Mouse (Mus musculus) adrenal gland, postnatal 4 days (tissue): ENCODE measurements around the gene Naxd. TPM values are rescaled to one million over a fixed set of nuclear protein-coding genes. Genes with fewer than 3 reads are reported as not detected.
"Not testable (repeated sequence)": the region's sequence is repeated elsewhere in the genome, so short reads cannot be mapped to it uniquely, and the experiment has no call there.

ENCODE experiments used
- DNase-seq, 2 experiments: peaks; one replicate each; pipeline ENCODE4 v3.0.0; 2021 to 2022; ENCODE audit warnings: low spot score in 2 of 2, mixed read lengths in 2 of 2
- total RNA-seq, 2 experiments: library from RNA; stranded (reverse); gene quantifications; 2 replicates each; pipeline ENCODE4 v1.2.3; 2021

Gene Naxd
- total RNA-seq, 2 experiments from 2014 or later: 74.2 to 77.2 TPM

DNA sequence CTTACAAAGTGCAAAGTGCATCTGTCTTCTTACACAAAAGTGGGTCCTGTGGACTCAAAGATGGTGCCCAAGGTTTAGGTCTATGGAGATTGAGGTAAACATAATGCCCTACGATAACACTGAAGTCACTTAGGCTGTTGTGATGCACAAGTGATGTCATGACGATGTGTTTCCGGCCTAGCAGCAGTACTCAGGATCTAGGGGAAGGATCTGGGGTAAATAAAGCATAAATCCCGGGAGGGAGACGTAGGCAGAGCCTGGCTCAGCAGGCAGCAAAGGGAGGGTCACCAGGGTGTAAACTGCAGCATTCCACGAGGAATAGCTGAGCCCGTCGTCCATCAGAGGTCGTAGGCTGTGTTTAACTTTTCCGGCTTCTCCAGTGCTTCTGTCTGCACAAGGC, 11.6 kb downstream of the Naxd start:
- DNase-seq: no peak

DNA sequence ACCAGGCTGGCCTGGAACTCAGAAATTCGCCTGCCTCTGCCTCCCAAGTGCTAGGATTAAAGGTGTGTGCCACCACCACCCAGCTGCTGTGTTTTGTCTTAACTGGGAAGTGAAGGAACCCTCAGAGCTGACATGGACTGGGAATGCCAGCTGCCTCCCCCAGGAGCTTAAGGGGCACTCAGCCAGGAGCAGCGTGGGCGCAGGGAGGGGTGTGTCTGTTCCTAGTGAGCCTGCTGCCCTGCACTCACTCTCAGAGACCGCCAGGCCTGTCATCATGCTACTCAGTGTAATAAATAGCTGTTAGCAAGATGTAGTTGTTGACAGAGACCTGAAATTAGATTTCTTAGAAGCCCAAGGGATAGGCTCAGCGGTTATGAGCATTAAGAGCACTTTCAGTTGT, 13.7 kb downstream of the Naxd start:
- no peak for DNase-seq

DNA sequence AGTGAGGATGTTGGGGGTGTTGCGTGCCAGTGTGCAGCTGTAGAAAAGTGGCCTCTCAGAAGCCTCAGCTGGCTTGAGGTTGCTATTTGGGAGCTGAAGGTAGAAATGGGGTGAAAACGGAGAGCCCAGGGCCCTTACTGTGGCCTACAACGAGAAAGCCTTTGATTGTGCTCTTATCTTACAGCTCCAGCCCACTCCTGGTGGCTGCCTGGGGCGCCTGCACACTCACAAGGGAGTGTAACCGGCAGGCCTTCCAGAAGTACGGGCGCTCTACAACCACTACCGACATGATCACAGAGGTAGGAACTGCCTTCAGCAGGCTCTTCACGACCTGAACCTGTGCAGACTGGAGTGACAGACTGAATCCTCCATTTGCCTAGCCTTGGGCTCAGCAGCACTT, 15.4 kb downstream of the Naxd start:
- no peak for DNase-seq

DNA sequence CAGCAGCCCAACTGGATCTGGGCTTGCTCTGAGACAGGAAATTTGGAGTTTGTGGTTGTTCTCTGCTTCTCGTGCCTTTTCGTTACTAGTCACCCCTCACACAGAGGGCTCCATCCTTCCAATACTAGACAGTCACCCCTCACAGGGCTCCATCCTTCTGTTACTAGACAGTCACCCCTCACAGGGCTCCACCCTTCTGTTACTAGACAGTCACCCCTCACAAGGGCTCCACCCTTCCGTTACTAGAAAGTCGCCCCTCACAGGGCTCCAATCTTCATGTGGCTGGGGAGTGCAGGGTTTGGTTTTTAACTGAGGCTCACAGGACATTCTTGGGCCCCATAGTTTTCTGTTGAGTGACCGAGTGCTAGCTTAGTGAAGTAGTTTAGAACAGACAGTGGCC, 15.9 kb downstream of the Naxd start:
- no peak for DNase-seq

DNA sequence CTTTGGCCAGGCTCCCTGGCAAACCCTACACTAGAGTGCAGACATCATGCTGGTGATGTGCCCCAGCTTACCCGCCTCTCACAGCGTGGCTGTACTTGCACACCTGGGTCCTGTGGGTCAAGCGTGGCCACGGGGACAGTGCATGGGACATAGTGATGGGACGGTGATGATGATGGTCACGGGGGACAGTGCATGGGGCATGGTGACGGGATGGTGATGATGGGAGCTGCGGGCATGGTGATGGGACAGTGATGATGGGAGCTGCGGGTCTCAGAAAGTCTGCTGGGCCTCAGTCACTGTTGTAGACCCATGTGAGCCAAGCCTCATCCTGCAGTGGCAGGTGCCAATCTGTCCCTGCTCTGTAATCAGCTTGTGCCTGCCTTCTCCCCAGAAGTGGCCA, 19.0 kb downstream of the Naxd start:
- DNase-seq: no peak

DNA sequence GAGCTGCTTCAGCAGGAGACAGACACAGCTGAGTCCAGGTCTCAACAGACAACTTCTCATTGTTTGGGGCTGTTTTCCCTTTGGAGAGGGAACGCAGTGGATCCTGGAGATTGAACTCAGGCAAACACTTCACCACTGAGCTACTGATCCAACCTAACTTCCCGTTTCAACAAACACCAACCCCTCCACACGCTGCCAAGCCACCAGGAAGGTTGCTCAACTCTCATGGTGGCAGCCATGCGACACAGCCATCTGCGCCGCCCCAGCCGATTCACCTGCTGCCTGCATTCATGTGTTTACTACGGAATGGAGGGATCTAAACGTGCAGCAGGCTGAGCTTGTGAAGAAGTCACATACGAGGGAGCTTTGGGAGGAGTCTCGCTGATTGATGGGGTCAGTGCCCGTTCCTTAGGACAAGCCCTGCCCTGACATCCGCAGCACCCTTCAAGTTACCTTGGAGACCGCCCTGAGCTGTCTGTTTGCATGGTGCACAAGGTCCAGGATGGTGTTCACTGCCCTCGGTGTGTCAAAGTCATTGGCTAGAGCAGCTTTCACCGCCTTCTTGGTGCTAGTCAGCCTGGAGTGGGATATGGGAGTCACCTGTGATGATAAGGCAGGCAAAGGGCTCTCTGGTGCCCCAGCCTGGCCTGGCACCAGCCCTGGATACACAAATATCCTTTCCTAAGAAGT, 20.2 kb downstream of the Naxd start:
- DNase-seq: no peak

DNA sequence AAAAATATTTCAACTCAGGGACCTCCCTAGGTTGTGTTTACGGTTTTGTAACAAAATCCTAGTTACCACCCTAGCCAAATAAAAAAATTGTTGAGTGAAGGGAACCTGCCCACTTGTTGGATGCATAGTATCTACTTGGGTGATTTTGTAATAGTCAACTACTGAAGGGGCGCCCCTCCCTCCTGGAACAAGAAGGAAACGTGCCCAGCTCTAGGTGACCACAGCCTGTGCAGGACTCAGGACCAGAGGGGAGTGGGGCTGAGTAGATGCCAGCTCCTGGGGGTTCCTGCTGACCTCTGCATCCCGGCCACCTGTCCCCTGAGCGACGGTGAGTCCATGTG, 20.7 kb downstream of the Naxd start:
- DNase-seq: no peak

DNA sequence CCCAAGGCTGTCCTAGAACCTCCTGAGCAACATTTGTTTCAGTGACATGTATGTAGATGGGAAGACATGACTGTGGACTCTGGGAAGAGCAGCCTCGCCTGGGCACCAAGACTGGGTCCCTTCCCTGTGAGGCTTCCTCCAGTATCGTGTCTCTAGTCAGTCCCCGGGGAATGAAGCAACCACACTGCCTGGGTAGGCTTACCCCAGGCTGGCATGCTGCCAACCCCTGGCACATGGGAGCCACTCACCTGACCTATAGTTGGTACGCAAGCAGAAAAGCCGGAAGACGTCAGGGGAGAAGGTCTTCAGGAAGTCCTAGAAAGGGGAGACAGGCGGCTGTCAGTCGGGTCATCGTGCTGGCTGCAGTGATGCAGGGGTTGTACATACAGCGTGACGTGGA, 21.4 kb downstream of the Naxd start:
- DNase-seq: no peak

DNA sequence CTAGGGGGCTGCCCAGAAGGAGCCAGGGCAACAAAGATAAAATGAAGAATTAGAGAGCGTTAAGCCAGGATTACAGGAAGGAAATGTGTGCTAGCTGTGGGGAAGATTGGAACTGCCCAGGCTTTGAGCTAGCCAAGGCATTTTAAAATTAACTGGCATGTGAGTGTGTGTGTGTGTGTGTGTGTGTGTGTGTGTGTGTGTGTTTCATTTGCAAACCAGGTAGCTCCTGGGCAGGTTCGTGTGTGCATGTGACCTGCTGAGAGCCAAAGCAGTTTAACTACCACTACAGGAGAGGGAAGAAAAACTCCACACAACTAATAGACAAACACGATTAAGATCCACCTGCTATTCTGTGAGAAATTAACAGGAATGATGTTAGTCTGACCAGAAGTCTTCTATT, 26.0 kb downstream of the Naxd start:
- DNase-seq: no peak

DNA sequence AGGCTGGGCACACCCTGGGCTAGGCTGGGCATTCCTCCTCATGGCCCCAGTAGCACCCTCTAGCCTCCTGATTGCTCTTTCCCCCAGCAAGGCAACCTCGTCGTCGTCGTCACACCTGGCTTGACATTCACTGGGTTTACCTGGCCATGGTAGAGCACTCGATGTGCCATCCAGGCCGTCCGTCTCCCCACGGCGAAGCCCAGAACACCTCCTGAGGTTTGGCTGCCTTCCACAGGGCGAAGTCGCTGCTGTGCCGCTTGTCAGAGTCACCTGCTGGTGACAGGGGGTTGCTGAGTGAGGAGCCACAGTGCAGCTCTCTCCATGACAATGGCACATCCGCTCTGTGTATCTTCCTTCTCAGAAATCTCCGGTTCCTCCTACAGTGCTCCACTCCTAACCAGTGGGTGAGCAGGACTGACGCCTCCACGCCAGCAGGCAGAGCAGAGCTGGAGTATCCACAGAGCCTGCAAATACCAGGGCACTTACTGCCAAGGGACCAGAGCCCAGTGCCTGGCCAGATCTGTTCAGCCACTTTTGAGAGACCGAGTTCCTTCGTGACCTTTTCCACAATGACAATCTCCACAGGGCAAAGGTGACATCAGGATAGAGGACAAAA, 33.0 kb downstream of the Naxd start:
- DNase-seq: no peak

DNA sequence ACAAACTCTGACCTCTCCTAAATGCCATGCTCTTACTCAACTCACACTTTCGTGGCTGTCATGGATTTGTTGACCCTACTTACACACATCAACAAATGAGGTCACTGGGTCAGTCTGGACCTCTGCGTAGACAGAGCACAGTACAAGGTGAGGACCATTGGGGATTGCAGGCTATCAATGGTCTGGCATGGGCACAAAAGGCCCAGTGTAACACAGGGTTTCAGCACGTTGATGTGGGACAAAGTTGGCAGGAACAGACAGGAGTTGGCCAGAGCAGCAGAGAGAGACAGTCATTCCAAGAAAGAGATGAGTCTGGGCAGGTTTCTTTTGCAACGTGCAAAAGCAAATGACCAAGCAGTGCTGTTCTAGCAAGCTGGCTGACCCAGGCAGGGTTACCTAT, 33.5 kb downstream of the Naxd start:
- no peak for DNase-seq

DNA sequence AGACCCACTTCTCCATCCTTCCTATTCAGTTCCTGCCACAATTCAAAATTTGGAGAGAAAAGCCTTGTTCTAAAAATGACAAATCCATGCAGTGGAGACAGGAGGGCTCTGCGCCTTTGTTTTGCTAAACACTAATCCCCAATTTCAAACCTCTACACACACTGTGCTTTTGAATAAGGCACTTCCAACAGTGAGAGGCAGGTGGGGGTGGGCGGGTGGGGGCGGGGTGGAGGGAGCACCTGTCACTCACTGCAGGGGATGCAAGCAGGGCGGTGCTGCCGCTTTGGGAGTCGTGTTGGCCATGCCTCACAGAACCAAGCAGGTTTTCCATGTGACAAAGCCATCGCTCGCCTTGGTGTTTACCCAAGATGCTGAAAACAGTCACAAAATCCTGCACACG, 37.2 kb downstream of the Naxd start:
- DNase-seq: no peak

DNA sequence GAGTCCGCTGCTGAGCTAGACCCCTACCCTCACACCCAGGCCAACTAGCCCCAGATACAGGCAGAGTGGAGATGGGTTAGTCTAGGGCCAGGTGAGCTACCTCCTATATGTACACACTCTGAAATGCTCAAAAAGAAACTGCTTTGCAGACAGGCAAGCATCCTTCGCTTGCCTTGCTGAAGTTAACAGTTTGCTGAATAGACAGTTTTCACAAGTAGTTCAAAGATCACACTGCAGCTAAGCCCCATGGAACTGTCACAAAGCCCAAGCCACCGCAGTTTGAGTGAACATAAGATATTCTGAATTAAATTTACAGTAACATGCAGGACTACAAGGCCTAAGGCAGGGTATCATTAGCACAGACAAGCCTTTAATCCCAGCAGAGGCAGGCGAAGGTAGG, 41.7 kb downstream of the Naxd start:
- no peak for DNase-seq

DNA sequence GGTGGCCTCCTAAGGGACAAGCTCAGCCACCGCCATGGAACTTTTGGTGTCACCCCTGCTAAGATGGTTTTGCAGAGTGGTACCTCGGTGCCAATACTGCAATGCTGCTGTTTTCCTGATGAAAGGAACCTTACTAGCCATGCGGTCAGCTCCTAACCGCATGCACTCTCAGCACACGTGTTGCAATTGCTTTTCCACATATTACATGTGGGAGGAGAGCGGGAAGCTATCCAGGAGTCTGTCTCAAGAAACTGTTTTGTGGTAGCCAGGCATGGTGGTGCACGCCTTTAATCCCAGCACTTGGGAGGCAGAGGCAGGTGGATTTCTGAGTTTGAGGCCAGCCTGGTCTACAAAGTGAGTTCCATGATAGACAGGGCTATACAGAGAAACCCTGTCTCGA, 42.9 kb downstream of the Naxd start:
- DNase-seq: no peak

DNA sequence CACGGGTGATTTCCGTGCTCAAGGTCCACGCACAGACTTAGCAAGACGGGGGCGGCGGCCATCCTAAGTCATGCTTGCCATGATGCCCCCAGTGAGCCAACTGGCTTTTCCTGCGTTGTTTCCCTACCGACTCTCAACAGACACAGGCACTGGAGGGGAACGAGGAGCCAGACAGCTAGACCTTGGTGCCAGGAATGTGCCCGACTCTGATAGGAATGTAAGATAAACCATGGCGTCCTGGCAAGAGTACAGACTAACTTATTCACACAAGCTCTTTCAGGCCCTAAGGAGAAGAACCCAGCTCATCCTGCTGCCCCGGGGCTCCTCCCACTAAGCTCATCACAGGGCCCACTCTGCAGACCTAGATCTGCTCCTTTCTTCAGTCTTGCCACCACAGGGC, 44.7 kb downstream of the Naxd start:
- no peak for DNase-seq

DNA sequence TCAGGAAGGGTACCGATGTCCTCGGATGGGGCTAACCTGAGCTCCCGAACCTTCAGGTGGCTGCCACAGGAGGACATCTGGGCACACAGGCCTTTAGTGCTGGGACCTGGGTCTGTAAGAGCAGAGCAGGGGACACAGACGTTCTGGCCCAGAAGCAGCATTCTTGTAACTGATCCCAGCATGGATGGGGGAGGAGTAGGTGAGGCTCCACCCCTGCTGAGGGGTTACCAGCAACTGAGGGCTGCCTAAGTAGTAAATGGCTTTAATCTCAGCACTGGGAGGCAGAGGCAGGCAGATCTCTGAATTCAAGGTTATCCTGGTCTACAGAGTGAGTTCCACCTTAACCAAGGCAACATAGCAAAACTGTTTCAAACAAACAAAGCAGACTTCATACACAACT, 45.6 kb downstream of the Naxd start:
- DNase-seq: no peak

DNA sequence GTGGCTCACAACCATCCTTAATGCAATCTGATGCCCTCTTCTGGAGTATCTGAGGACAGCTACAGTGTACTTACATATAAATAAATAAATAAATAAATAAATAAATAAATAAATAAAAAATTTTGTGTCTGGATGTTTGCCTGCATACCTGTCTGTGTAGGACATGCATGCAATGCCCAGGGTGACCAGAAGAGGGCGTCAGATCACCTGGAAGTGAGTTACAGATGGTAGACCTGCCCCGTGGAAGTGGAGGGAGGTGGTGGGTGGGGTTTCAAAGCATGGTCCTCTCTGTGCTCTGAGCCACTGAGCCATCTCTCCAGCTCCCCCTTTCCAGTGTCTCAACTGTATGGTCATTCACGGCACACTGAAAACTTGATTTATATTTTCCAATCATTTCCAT, 47.1 kb downstream of the Naxd start:
- peak in 1 of 2 experiments; percentile 19 for DNase-seq

DNA sequence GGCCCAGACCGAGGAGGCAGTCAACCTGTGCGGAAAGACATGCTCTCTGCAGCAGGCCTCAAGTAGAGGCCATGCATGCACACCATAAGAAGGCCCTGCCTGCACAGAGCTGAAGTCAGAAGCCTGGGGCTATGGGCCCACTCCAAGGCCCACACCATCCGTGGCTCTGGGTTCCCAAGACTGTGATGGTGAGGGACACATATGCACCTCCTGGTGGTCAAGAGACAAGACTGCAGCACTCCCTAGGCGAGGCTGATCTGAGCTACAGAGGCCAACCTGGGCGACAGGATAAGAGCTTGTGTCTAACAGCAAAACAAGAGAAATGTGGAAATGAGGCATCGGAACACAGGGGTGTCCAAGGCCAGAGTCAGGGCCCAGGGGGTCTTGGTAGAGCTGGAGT, 49.8 kb downstream of the Naxd start:
- no peak for DNase-seq

DNA sequence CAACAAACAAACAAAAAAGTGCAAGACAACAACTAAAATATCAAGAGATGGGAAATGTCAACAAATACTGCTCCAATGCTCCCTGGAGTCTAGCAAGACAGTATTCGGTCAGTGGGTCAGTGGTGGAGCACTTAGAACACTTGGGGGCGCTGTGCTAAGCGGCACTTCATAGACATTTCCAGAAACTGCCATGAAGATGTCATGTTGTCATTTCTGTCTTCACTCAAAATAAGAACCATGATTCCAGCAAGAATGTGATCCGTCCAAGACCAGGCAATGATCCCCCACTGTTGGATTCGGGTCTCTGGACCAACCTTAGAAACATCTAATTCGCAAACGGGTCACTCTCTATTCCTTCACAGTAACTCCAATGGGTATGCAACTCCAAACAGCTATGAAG, 52.4 kb downstream of the Naxd start:
- DNase-seq: no peak

DNA sequence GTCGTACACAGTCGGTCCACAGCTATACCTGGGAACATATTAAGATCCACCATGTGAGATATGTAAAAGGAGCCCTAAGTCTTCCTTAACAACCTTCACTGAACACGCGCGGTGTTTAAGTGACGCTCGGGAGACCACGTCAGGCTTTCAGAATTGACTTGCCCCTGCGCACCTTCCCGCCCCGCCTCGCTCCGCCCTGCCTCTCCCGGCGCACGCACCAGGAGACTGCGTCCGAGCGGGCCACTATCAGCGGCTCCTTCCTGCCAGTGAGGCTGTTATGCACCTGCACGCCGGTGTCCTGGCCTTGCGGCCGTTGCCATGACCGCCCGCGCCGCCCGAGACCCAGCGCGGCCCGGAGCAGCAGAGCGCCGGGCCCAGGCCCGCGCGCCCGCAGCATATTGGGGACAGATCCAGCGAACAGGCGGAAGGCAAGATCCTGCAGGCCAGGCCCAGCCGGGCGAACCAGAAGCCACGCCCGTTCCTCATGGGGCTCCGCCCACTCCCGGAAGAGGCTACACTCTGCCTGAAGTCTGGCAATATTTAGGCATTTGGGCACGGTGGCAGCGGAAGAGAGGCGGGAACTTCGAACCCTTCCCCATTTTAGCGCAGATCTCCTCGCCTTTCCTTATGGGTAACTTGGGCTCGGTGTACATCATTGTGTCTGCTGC, 53.1 kb downstream of the Naxd start, which contains the start of gene Cars2:
Cars2 (minus strand) TSS at position 503 of the 668 bp plus-strand sequence.
- DNase-seq: peak; percentile 66 to 85

DNA sequence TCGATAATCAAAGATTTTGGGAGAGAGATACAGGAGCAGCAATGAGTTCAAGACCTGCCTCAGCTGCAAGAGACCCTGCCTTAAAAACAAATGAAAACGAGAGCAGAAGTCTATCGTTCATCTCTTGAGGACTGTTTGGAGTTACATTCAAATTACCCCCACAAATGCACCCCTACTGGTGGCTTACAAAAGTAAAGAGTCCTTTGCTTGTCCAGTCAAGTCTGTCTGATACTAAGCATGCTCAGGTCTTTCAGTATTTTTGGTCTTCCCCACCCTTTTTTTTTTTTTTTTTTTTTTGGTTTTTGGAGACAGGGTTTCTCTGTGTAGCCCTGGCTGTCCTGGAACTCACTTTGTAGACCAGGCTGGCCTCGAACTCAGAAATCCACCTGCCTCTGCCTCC, 54.2 kb downstream of the Naxd start:
- not testable (repeated sequence) for DNase-seq

DNA sequence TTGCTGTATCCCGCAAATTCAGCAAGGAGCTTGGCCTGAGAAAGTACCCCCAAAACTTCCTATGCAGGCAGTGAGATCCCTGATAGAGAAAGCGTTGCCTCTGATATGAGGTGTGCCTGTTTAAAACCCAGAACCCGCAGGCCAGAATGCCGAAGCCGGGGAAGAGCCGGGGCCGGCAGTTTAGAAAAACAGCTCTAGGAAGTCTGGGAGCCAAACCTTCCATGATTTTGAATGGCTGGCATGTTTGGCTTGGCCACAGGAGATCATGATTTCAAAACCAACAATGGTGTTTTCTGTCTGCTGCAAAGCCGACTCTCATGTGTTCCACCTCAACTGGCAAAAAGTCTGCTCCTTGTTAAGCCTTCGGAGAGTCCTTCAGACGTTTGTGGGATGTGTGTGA, 55.1 kb downstream of the Naxd start:
- DNase-seq: no peak
